Mouse (Mus musculus): ENCODE results near the gene Cldn1.

DNA sequence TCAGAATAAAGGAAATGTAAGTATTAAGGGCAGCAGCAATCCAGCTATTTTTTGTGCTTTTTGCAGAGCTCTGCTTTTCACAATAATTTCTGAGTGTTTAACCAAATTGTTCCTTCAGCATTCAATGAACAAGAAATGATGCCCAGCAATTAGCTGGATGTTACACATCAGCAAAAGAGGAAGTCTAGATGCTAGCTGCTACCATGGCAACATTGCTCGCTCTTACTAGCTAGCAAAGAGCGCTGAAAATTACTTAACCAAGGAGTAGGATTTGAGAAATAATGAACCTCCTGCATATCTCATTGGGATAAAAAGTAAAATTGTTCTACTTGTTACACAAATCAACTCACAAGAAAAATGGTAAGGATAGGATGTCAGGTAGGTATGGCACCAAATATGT, 62.2 kb downstream of the Cldn1 start:
- no peak for TF ChIP-seq CTCF (IDR thresholded peaks at IDR 0.05; ENCODE audit: low read depth, low read length)
- TF ChIP-seq POLR2A (IDR thresholded peaks at IDR 0.05; ENCODE audit: extremely low read depth, insufficient read depth, low read length) = no peak

Measured in liver, adult 2 months (tissue).